Mouse (Mus musculus) cerebellum, postnatal 14 days (tissue): ENCODE measurements around the gene Sdc3.

Source experiments
- DNase-seq, 2 experiments: peaks; one replicate each; pipeline ENCODE4 v3.0.0; 2021; ENCODE audit warnings: mixed read lengths in 2 of 2

Sdc3 gene

DNA sequence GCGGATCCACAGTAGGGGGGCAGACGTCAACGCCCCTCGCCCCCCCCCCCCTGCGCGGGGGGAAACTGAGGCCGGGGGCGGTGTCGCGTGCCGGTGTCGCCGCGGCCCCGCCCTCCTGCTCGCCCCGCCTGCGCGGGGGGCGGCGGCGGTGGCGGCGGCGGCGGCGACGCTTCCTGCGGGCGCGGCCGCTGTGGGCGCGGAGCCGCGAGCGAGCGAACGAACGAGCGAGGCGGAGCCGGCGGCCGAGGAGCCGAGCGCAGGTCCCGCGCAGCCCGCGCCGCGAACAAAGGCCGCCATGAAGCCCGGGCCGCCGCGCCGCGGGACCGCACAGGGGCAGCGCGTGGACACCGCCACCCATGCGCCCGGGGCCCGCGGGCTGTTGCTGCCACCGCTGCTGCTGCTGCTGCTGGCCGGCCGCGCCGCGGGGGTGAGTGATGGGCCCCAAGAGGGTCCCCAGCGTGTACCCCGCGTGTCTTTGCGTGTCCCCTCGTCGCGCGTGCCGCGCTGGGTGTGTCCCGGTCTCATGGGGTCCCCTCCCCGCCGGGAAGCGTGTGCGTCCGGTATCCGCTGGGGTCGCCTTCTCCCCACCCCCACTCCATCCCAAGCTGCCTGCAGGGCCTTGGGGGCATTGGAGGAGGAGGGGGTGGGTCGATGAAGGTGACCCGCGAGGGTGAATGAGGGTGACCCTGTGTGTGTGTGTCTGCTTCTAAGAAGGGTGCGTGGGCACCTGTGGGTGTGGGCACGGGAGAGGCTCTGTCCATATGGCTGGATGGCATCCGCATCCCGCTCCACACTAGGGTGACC, at the start of gene Sdc3:
Gene Sdc3 (plus strand): TSS at position 162 of the 804 bp plus-strand sequence.
- peak; percentile 60 to 62 for DNase-seq

DNA sequence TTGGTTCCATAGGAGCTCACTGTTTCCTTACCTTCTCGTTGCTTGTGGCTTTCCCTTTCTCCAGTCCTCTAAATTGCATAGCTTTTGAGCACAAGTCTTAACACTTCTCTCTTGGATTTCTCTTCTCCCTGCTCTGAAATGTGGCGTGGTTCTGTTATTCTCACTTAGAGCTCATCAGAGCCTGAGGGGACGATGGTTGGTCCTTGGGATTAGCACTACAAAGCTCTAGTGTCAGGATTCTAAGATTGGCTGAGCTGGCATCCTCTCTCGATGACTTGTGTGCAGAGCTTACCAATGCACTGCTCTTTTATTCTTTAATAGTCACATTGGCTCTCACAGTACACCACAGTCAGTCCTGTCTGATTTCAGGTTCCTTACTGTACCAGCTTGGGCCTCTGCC, 48.3 kb upstream of the Sdc3 start:
- DNase-seq, result no peak

DNA sequence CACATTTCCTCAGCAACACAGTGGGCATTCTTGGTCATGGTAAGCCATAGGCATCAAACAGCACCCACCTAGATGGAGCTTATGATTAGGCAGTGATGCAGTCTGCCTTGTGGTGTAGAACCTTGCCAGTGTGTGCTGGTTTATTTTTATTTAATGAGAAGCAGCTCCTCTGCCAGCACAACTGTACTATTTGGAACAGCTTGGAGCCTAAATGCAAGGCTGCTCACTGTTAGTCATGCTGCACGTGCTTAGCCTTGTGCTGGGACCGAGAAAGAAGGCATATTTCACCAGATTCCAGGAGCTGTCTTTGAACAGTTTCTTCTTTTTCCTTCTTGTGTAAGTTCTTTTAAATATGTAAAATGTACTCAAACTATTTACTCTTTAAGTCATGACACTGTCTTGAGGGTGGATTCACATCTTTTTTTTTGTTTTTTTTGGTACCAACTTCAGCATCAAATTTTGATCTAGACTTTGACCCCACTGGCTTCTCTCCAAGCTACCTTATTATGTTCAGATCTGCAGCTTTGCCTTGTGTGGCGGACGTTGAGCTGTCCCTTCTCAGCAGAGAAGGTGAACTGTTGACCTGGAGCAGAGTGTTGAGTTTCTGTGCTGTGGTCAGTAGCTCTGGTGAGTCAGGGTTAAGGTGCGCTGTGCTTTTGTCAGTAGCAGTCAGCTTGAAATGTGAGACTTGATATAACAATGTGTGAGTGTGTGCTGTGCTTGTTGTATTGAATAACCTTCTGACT, 46.6 kb upstream of the Sdc3 start:
- no peak for DNase-seq

DNA sequence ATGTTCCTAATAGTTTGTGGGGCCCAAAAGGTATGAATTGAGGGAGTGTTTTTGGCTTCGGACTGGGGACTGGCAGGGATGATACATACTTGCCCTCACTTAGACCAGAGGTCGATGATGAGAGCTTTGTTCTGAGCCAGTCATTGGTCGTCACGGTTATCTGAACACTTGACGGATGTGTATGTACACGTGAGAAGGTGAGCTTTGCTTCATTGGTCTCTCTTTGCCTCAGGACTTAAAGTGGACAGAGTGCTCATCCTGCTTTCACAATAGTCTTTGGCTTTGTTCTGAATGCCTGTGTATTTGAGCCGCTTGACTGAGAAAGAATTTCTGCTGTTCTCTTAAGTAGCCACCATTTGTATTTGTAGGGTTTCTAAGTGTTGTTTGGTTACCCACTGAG, 42.8 kb upstream of the Sdc3 start:
- DNase-seq, result no peak

DNA sequence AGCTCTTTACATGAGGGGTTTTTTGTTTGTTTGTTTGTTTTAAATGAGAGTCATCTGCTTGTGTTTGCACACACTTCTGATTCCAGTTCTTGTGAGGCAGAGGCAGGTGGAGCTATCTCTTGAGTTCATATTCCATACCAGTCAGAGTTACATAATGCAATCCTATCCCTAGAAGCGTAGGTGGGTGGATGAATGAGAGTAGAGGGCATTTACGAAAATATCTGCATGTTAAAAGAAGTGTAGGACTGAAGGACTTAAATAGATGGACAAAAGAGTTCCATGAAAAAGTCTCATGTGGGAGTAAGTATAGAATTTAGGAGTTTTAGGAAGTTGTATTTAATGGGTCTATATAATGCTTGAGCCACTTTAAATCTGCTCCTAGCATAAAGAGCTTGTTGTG, 40.4 kb upstream of the Sdc3 start:
- DNase-seq, result no peak

DNA sequence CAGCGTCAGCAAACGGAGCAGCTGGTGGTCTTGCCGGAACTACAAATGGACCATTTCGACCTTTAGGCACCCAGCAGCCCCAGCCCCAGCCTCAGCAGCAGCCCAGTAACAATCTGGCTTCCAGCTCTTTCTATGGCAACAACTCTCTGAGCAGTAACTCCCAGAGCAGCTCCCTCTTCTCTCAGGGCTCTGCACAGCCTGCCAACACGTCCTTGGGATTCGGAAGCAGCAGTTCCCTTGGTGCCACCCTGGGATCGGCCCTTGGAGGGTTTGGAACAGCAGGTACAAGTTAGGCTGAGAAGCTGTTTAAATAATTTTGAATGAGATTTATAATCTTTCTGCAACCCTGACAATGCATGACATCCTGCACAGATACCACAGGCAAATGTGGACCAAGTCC, 39.7 kb upstream of the Sdc3 start:
- no peak for DNase-seq

DNA sequence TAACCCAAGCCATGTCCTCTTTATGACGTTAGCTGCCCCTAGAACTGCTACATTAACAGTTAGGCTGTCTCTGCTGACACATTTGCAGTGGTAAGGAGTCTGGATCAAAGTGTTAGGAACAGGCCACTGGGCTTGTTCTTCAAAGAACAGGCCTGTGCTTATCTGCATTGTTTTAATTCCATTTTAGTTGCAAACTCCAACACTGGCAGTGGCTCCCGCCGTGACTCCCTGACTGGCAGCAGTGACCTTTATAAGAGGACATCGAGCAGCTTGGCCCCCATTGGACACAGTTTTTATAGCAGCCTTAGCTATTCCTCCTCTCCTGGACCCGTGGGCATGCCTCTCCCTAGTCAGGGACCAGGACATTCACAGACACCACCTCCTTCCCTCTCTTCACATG, 38.6 kb upstream of the Sdc3 start:
- no peak for DNase-seq

DNA sequence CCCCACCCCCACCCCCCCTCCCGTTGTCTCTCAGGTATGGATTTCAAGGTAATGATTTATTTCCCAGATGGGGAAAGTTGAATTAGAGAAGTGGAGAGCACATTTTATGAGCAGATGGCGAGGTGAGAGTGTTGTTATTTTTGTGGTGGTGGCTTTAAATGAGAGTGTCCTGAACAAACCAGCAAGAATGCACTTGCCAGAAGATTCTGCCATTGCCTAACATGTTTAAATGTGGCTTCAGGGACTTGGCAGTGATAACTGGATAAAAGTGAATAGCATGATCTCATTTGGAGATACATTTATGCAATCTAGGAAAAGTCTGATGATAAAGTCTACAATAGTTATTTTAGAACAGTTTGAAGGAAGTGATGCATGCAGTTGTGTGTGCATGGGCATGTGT, 37.6 kb upstream of the Sdc3 start:
- no peak for DNase-seq

DNA sequence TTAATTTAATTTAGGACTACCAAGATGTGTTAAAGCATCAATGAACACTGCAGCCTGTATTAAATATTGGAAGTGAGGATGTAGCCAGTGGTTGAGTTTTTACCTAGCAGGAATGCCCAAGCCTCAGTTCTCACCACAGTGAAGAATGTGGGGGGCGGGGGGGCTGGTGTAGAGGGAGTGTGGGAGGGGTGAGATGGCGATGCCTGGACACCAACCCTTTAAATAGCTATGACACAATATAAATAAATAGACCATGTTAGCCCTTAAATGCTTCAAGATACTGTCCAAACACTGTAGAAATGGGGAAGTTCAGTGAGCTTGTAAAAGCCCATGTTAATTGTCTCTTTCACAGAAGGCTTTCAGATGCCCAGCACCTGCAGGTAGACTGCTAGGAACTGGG, 32.5 kb upstream of the Sdc3 start:
- DNase-seq, result no peak

DNA sequence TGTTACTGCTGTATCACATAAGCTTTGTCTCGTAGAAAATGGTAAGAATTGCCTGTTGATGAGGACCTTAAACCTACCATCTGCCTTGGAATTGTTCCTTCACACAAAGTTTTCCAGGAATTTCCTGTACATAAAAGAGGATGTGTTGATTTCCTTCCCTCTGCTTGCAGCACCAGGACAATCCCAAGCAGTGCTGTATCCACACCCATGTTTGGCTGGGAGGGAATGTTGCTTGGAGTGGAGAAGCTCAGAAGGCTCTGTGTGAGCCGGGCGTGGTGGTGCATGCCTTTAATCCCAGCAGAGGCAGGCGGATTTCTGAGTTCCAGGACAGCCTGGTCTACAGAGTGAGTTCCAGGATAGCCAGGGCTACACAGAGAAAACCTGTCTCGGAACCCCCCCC, 30.5 kb upstream of the Sdc3 start:
- DNase-seq, result no peak

DNA sequence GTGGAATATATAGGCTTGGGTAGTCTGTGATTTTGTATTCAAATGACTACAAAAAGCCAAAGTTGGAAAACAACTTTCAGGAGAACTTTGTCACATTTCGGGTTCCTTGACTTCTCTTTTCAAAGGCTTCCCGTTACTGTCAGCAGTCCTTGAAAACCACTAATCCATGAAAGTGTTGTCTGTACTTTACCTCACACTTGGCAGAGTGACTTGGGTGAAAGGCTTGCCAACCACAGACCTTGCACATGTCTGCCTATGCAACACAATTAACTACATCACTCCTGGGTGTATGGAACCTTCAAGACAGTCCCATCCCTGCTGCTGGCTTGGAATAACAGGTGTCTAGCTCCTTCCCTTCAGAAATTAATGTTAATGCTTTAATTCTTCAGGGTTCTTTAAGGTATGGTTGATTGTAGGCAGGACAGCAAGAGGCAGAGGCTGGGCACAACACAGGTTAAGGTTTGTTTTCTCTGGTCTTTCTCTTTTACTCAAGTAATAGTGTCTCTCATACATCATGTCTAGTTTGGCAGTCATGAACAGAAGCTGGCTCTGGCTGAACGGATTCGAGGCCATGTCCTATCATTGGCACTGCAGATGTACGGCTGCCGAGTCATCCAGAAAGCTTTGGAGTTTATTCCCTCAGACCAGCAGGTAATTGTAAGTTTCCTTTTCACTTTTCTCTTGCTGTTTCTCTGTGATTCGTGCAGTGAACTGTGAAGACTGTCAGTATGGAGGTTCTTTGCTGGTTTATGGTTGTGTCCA, 26.8 kb upstream of the Sdc3 start:
- DNase-seq, result no peak

DNA sequence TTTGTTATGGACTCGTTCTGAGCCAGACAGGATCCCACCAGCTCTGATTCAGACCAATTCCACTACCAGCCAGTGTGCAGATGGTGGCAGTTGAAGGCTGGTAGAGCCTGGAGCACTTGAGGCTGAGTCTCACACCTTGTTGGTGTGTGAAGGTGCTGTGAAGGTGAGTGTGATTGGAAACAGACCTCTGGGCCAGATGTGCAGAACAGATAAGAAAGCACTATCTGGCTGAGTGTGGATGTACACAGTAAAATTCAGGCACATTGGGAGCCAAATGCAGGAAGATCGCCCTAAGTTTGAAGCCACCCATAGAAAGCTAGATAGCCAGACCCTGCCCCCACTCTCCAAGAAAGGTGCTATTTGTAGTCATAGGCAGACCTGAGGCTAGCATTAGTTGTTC, 25.9 kb upstream of the Sdc3 start:
- DNase-seq, result no peak

DNA sequence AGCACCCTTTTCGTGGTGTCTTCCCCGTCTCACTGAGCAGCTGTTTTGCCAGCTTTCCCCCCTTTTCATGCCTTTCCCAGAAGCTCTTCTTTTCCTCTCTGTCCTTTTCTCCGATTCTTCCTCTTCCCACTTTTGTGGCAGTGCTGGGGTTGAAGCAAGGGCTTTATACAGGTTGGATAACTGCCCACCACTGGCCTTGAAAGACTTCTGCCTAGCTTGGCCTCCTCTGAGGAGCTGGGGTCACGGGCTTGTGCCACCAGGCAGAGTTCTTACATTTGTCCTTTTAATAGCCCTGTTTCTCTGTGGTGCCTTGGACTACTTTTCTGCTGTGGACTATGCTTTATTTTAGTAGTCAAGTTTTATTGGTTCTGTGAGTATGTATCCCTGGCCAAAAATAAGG, 25.4 kb upstream of the Sdc3 start:
- no peak for DNase-seq

DNA sequence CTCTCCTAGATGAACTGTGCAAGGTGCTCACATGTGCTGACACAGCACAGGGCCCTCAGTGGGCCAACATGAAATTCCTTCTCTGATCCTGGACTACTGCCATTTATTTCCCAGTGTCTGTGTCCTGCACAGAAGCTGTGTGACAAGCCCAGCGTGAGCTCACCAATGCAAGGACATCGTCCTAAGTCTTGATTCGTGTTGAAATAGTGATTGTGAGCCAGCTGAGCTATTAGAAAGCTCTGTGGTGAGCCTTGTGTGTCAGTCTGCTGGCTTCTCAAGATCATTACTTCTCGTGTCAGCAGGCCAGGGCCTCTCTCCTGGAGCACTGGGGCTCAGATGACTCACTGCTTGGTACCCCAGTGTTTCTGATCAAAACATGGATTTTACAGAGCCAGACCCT, 18.4 kb upstream of the Sdc3 start:
- no peak for DNase-seq

DNA sequence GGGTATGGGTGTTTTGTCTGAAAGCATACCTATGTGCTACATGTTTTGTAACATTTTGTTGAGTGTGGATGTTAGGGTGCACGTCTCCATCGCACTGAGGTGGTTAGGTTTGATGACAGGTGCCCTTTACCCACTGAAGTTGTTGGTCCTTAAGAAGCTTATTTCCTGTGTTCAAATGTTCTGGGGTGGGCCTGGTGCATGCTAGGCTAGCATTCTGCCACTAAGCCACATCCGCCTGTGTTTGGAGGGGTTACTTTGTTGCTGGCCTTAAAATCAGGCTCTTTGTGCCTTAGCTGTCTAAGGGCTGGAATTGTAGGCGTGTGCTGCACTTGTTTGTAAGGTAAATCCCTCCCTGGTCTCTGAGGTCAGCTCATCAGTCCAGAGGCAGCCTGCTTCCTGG, 17.5 kb upstream of the Sdc3 start:
- no peak for DNase-seq

DNA sequence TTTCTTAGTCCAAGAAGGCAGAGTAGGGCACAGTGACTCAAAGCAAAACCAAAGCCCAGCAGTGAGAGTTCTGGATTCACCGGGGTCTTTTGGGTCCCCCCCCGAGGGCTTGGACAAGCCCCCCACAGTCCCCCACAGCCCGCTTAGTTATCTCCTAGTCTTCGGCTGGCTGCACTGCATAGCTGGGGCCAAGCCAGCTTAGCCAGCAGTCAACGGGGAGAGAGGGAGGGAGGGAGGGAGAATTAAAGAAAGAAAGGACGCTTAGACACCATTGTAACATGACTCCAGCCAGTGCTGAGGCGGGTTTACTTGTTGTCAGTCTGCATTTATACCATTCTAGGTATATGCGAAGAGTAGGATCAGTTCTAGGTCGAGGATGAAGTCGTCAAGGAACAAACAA, 14.7 kb upstream of the Sdc3 start:
- DNase-seq, result no peak

DNA sequence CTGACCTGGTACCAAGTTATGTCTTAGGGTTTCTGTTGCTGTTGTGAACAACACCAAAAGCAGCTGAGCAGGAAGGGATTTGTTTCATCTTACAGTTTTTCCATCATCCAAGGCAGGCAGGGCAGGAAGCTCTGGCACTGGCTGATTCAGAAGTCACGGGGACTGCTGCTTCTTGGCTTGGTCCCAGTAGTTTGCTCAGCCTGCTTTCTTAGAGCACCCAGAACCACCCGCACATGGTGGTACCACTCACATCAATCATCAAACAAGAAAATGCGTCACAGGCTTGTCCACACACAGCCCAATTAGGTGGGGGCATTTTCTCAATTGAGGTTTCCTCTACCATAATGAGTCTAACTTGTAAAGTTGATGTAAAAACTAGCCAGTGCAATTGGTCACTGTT, 13.3 kb upstream of the Sdc3 start:
- DNase-seq, result peak in 1 of 2 experiments; percentile 46

DNA sequence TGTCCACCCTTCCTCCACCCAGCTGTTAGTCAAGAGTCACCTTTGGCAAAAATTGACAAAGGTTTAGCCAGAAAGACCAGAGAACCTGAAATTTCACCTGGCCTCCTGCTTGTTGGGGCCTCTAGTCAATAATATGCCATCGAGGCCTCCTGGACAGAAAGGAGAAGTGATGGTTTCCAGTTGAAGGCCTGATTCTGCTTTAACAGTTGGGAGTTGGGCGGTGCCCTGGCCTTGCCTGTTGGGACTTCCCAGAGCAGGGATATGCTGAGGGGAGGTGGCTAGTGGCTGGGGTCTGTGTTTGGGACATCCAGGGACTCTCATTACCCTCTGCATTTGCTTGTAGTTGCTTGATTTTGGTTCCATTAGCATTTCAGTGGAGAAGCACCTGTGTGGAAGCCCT, 9.8 kb upstream of the Sdc3 start:
- DNase-seq, result no peak

DNA sequence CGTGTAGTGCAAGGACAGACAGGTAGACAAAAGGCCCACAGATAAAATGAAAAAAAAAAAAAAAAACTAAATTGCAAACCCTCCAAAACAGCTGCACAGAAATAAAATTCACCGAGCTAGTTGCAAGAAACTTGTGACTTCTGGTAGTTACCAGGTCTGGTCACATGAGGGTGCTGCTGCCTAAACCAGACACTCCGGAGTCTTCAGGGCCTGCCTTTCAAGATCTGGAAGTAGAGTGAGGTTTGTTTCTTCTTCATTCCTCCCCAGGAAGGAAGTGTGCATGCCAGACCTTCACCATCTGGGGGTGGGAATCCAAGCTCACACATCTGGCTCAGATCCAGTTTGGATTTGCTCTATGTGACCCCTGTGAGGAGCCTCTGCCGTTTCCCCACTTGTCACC, 7.6 kb upstream of the Sdc3 start:
- DNase-seq, result peak; percentile 72 to 85

DNA sequence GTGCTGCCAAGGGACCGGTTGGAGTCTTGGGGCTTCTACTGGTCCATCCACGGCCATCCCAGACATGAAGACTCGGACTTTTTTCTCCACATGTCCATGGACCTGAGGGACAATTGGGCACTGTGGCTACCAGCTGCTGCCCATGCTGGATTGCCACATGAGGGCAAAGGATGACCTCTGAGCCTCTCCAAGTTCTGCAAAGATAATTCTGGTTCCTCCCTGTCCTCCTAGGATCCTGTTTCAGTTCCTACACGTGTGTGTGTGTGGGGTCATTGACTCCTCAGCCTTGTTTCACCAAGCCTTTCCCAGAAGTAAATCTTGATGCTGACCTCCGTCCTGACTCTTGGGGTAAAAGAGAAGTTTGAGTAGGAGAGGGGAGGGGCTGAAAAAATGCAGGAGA, 4.8 kb upstream of the Sdc3 start:
- no peak for DNase-seq

DNA sequence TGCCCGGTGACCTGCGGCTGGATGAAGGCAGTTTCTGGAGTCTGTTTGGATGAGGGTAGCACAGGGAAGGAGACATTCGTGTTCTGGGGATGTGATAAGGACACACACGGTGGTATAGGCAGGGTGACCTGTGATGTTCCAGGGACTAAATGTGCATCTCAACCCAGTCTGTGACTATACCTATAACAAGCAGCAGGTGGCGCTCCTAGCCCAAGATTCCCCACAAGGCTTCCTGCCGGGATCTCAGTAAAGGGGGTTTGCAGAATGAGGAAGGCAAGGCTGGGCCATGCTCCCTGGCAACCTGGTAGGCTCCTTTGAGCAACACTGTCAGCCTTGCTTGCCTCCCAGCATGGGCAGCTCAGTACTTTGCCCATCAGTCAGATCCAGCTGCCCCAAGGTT, 2.2 kb upstream of the Sdc3 start:
- peak; percentile 94 for DNase-seq

DNA sequence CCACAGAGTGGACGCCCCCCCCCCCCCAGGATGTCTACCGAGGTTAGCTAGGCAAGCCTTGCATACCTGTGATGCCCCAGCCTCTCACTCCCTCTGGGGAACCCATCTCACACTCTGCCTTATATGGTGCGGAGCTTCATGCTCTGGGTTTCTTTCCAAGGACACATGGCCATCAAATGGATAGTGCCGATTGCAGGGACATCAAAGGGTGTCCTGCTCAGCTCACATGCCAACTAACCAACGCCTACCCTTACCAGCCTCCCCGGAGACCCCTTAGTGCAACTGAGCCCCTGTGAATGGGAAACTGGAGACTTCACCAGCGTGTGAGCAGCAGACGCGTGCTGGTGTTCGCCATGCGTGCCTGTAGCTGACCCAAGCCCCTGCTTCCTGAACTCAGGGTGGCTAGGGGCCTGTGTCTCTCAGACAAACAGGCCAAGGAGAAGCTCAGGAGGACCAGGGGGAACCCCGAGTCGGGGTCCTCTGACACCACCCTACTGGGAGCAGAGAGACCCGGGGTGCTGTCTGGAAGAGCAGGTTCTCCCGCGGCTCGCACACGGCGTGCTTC, 444 bp upstream of the Sdc3 start:
- no peak for DNase-seq

DNA sequence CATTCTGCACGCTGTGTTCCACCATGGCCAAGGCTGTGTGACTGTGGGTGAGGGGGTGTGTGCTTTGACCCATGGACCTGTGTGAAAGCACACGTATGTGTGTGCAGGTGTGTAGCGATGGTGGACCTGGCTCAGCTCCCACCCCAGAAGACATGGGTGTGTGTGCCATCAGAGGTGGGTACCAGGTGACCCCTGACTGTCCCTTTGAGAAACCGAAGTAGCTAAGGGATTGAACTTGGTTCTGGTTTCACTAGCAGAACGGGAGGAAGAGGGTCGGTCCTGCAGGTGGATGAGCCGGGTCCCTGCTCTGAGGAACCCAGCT, 804 bp downstream of the Sdc3 start:
- no peak for DNase-seq

DNA sequence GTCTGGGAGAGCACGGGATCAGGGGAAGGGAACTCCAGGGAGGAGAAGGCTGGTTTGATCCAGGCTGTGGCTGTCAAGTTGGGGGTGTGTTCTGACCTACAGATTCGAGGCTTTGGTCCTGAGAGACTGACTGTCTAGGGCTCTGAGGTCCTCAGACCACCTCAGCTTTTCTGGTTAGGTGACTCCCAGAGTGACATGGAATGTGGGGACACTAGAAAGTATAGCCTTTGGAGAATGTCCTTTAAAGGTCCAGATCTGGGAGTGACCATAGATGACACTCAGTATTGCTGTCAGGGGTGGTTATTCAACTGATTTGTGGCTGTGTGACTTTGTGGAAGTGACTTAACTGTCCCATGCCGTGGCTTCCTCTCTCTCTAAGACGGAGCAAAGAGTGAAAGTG, 2.4 kb downstream of the Sdc3 start:
- no peak for DNase-seq
